Mouse (Mus musculus): ENCODE data around the gene Tacr2.

DNA sequence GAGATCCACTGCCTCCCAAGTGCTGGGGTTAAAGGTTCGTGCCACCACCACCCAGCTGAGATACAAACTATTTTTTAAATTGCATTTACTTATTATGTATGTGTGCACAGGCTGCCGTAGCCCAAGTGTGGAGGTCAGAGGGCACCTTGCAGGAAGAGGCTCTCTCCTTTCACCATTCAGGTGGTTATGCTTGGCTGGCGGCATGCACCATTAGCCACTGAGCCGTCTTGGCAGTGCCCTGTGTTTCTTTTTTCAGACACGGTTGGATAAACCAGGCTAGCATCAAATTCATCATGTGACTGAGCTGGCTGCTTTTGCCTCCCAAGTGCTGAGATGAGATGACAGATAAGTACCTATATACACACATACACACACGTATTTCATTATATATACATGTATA is 13.0 kb upstream of the Tacr2 start:
- no peak for TF ChIP-seq POLR2A (IDR thresholded peaks at IDR 0.05; ENCODE audit: extremely low read depth, insufficient read depth, low read length)
- TF ChIP-seq CTCF (IDR thresholded peaks at IDR 0.05; ENCODE audit: extremely low read depth, insufficient read depth, low read length) = no peak

Data from cortical plate, adult 2 months (tissue).